Mouse (Mus musculus): ENCODE measurements around the gene Uts2b. TPM values are rescaled to one million over a fixed set of nuclear protein-coding genes. Genes with fewer than 3 reads are reported as not detected.
"Not testable (repeated sequence)": the region's sequence is repeated elsewhere in the genome, so short reads cannot be mapped to it uniquely, and the experiment has no call there.

Gene Uts2b
- polyA plus RNA-seq, 1 experiment from 2014 or later: 27.1 TPM

GRCm38 (mm10) chr16:27326463-27326862 lies 43.6 kb downstream of the Uts2b start:
- H3K9ac ChIP-seq (ENCODE audit: low read length): no peak overlapping the region
- no peaks in the 10 kb centered on the region for H3K9me3 ChIP-seq (ENCODE audit: control insufficient read depth, low read length)
- no peaks in the 10 kb centered on the region for H3K4me1 ChIP-seq (ENCODE audit: control insufficient read depth in 2 of 2, insufficient read depth in 2 of 2, low read length in 2 of 2)
- H3K36me3 ChIP-seq (ENCODE audit: control insufficient read depth, insufficient read depth, low read length): no peaks in the 10 kb centered on the region
- H3K4me2 ChIP-seq (ENCODE audit: low read length): no peak overlapping the region
- no peak overlapping the region for H3K4me3 ChIP-seq (ENCODE audit: control insufficient read depth in 1 of 2, insufficient read depth in 1 of 2, low read depth in 1 of 2, low read length in 2 of 2)
- WGBS: 92% methylated on average over 2 of the region's 2 CpGs
- ATAC-seq (ENCODE audit: insufficient number of reproducible peaks, insufficient read depth, low FRiP score, low read depth): no peak
- H3K27me3 ChIP-seq (ENCODE audit: control insufficient read depth, insufficient read depth, low read length): no peaks in the 10 kb centered on the region
- no peak overlapping the region for H3K27ac ChIP-seq (replicated peaks in 1 of 2; ENCODE audit: control insufficient read depth in 1 of 2, insufficient read depth in 1 of 2, low read depth in 2 of 2, low read length in 2 of 2)

GRCm38 (mm10) chr16:27322047-27322446 lies 48.0 kb downstream of the Uts2b start:
- Histone ChIP-seq H3K9ac (ENCODE audit: low read length) (no peak overlapping the region), H3K4me2 (ENCODE audit: low read length) (no peak overlapping the region), H3K4me1 (ENCODE audit: control insufficient read depth in 2 of 2, insufficient read depth in 2 of 2, low read length in 2 of 2) (no peaks in the 10 kb centered on the region), H3K9me3 (ENCODE audit: control insufficient read depth, low read length) (no peaks in the 10 kb centered on the region), H3K36me3 (ENCODE audit: control insufficient read depth, insufficient read depth, low read length) (no peaks in the 10 kb centered on the region), H3K27ac (replicated peaks in 1 of 2; ENCODE audit: control insufficient read depth in 1 of 2, insufficient read depth in 1 of 2, low read depth in 2 of 2, low read length in 2 of 2) (no peak overlapping the region), H3K27me3 (ENCODE audit: control insufficient read depth, insufficient read depth, low read length) (no peaks in the 10 kb centered on the region), H3K4me3 (ENCODE audit: control insufficient read depth in 1 of 2, insufficient read depth in 1 of 2, low read depth in 1 of 2, low read length in 2 of 2) (no peak overlapping the region)
- no peak for ATAC-seq (ENCODE audit: insufficient number of reproducible peaks, insufficient read depth, low FRiP score, low read depth)

DNA sequence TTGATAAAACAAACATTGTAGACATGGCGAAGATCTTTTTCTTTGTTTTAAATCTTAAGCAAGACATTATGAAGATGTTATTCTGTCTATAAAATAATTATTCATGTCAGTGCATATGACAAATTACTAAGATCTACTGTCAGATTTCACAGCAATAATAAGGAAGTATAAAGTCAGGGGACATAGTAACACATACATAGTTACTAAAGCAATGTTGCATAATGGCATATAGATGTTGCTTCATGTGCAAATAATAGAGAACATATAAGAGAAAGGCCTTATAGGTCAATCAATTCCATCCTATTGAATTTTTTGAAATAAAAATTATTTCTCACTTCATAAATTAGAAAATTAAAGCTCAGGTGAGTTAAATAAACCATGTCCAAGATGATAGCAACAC lies 50.9 kb downstream of the Uts2b start:
- H3K9ac ChIP-seq (ENCODE audit: low read length): no peak overlapping the region
- no peaks in the 10 kb centered on the region for H3K9me3 ChIP-seq (ENCODE audit: control insufficient read depth, low read length)
- no peak overlapping the region for H3K4me2 ChIP-seq (ENCODE audit: low read length)
- H3K27me3 ChIP-seq (ENCODE audit: control insufficient read depth, insufficient read depth, low read length): no peaks in the 10 kb centered on the region
- no peak overlapping the region for H3K4me3 ChIP-seq (ENCODE audit: control insufficient read depth in 1 of 2, insufficient read depth in 1 of 2, low read depth in 1 of 2, low read length in 2 of 2)
- H3K4me1 ChIP-seq (ENCODE audit: control insufficient read depth in 2 of 2, insufficient read depth in 2 of 2, low read length in 2 of 2): no peaks in the 10 kb centered on the region
- H3K27ac ChIP-seq (replicated peaks in 1 of 2; ENCODE audit: control insufficient read depth in 1 of 2, insufficient read depth in 1 of 2, low read depth in 2 of 2, low read length in 2 of 2): no peak overlapping the region
- no peaks in the 10 kb centered on the region for H3K36me3 ChIP-seq (ENCODE audit: control insufficient read depth, insufficient read depth, low read length)
- no peak for ATAC-seq (ENCODE audit: insufficient number of reproducible peaks, insufficient read depth, low FRiP score, low read depth)
- 66% methylated on average over 1 of the region's 1 CpGs for WGBS

GRCm38 (mm10) chr16:27307189-27307588 lies 62.9 kb downstream of the Uts2b start, which contains the start of gene Ostn:
Gene Ostn, plus strand, starts transcription at chr16:27307489.
- ATAC-seq (ENCODE audit: insufficient number of reproducible peaks, insufficient read depth, low FRiP score, low read depth); H3K27me3 ChIP-seq (ENCODE audit: control insufficient read depth, insufficient read depth, low read length); H3K9ac ChIP-seq (ENCODE audit: low read length); H3K27ac ChIP-seq (replicated peaks in 1 of 2; ENCODE audit: control insufficient read depth in 1 of 2, insufficient read depth in 1 of 2, low read depth in 2 of 2, low read length in 2 of 2); H3K4me3 ChIP-seq (ENCODE audit: control insufficient read depth in 1 of 2, insufficient read depth in 1 of 2, low read depth in 1 of 2, low read length in 2 of 2); H3K36me3 ChIP-seq (ENCODE audit: control insufficient read depth, insufficient read depth, low read length); H3K9me3 ChIP-seq (ENCODE audit: control insufficient read depth, low read length); H3K4me2 ChIP-seq (ENCODE audit: low read length); H3K4me1 ChIP-seq (ENCODE audit: control insufficient read depth in 2 of 2, insufficient read depth in 2 of 2, low read length in 2 of 2): not testable (repeated sequence)
- WGBS: 67% methylated on average over 4 of the region's 4 CpGs

Other genes with a start within 250 kb of the Uts2b start
- gene Ostn, start 62.8 kb downstream of the Uts2b start, polyA plus RNA-seq (2014; fragmentation: Nextera tagmentation; extraction: Ambion mirVana): not detected in 2 replicates
- gene Ccdc50, start 18.6 kb upstream of the Uts2b start, polyA plus RNA-seq (2014; fragmentation: Nextera tagmentation; extraction: Ambion mirVana): 46.1 and 46.5 TPM in 2 replicates

Data from heart, embryonic 14.5 days (tissue).